In the genomic region with DNA sequence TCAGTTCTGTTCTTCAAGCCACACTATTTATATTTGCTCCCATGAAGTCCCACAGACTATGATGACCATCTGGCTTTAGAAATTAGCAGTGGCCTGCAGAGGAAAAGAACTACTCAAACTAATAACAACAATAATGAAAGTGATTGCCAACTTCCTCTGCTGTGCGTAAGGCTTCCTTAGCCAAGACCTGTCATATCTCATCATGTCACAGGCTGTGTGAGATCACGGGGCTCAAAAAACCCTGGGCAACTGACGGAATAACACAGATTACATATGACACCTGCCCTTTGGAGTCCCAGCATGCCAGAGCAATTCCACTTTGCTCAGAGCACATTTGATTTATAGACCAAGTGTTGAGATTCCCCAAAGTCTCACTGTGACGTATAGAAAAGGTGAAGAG, we compare ENCODE assay signal across 12 mouse cellular contexts.
A peak's percentile ranks its signal among the peaks of the same experiment; 100 is the strongest.
DNase-seq lines count a peak whose midpoint lies in the region; ATAC-seq and TF ChIP-seq lines count a peak whose summit lies in the region.
"Had no signal": no experiment of that assay in that cellular context is flagged by ENCODE, and none has a peak within 500 bp of the region (broad histone marks: within the 10 kb centered on the region; RNA-seq: fewer than 3 reads in every experiment).

No protein-coding gene starts in this region.

- intact Hi-C loops in heart, postnatal 14 days (cut with DNase I), result loop anchor here (10.0 kb wide), 1 partner anchor 316 kb away; no protein-coding TSS in a partner anchor

- TF ChIP-seq CTCF in lung, embryonic 14.5 days (IDR thresholded peaks at IDR 0.05; ENCODE audit: low read depth), result no peak
- no peak for TF ChIP-seq CTCF in lung, adult 2 months (IDR thresholded peaks at IDR 0.05; ENCODE audit: insufficient read depth, low read length)

- ATAC-seq in lung, embryonic 14.5 days (ENCODE audit: insufficient read depth), result peak; percentile 47; the same call in 1 of the 2 replicates
- ATAC-seq in granulocyte monocyte progenitor cell, adult 5-6 weeks (replicated peaks; ENCODE audit: poor library complexity, severe bottlenecking), result peak; percentile 55
- ATAC-seq: midbrain, embryonic 13.5 days had no signal

- no peak overlapping the region for H3K4me2 ChIP-seq in lung, embryonic 14.5 days
- H3K4me2 ChIP-seq: kidney, embryonic 15.5 days; liver, embryonic 13.5 days; midbrain, embryonic 13.5 days had no signal

- no peaks in the 10 kb centered on the region for H3K9me3 ChIP-seq in lung, embryonic 14.5 days (ENCODE audit: low read depth, low read length)
- H3K9me3 ChIP-seq: kidney, embryonic 15.5 days; liver, embryonic 13.5 days; midbrain, embryonic 13.5 days had no signal

- WGBS in lung, embryonic 14.5 days, result 35% methylated on average over 4 of the region's 4 CpGs
- WGBS in lung, adult 2 months, result 41% methylated on average over 4 of the region's 4 CpGs

- peak; percentile 90 for DNase-seq in heart, adult 11 months
- DNase-seq in heart, postnatal 14 days, result no peak
- DNase-seq in lung, embryonic 14.5 days, result peak; percentile 76
- no peak for DNase-seq in lung, adult 2 months
- DNase-seq in retina, embryonic 14.5 days (ENCODE audit: low spot score), result peak; percentile 79
- DNase-seq in gastrocnemius, adult 18-20 months (ENCODE audit: low spot score), result no peak
- DNase-seq in thymus, postnatal 0 days (ENCODE audit: low spot score), result no peak
- DNase-seq: liver, embryonic 13.5 days; thymus, adult 18-20 months had no signal

- H3K9ac ChIP-seq in lung, embryonic 14.5 days, result no peak overlapping the region
- H3K9ac ChIP-seq: kidney, embryonic 15.5 days; liver, embryonic 13.5 days; midbrain, embryonic 13.5 days had no signal

- H3K4me1 ChIP-seq in lung, embryonic 14.5 days (ENCODE audit: insufficient read depth), result peaks cover 56% of the 10 kb centered on the region
- peaks cover 35% of the 10 kb centered on the region for H3K4me1 ChIP-seq in lung, adult 2 months (ENCODE audit: control insufficient read depth, insufficient read depth, low read length)
- H3K4me1 ChIP-seq: midbrain, embryonic 13.5 days had no signal

- no peak for TF ChIP-seq POLR2A in lung, adult 2 months (IDR thresholded peaks at IDR 0.05; ENCODE audit: borderline replicate concordance, extremely low read depth, low read depth, low read length)

- H3K36me3 ChIP-seq in lung, embryonic 14.5 days (ENCODE audit: insufficient read depth), result no peaks in the 10 kb centered on the region
- H3K36me3 ChIP-seq: kidney, embryonic 15.5 days; liver, embryonic 13.5 days; midbrain, embryonic 13.5 days had no signal

- no peak overlapping the region for H3K4me3 ChIP-seq in lung, embryonic 14.5 days (ENCODE audit: low read depth, low read length)
- H3K4me3 ChIP-seq in lung, adult 2 months (replicated peaks; ENCODE audit: extremely low read depth, low read depth, low read length), result no peak overlapping the region
- H3K4me3 ChIP-seq: kidney, embryonic 15.5 days; liver, embryonic 13.5 days; midbrain, embryonic 13.5 days had no signal

- peak overlapping the region; percentile 52; the same call in 1 of the 2 replicates for H3K27ac ChIP-seq in lung, embryonic 14.5 days (ENCODE audit: low read depth)
- H3K27ac ChIP-seq: kidney, embryonic 15.5 days; liver, embryonic 13.5 days; midbrain, embryonic 13.5 days had no signal

- H3K27me3 ChIP-seq in lung, embryonic 14.5 days (ENCODE audit: insufficient read depth, low read length), result no peaks in the 10 kb centered on the region
- H3K27me3 ChIP-seq: kidney, embryonic 15.5 days; liver, embryonic 13.5 days; midbrain, embryonic 13.5 days had no signal

Comparison
In these comparisons a context has a peak if more than half of its experiments do, and no peak if none do; other contexts are left out.
1. DNase-seq: peak in heart, adult 11 months (single experiment), lung, embryonic 14.5 days (single experiment) and retina, embryonic 14.5 days (single experiment); none in heart, postnatal 14 days (0 of 2), lung, adult 2 months (single experiment), gastrocnemius, adult 18-20 months (single experiment) and thymus, postnatal 0 days (single experiment).